Mouse (Mus musculus): Measurements from ENCODE around the gene Coro1c.
"Not testable (repeated sequence)": the region's sequence is repeated elsewhere in the genome, so short reads cannot be mapped to it uniquely, and the experiment has no call there.

The Coro1c gene

DNA sequence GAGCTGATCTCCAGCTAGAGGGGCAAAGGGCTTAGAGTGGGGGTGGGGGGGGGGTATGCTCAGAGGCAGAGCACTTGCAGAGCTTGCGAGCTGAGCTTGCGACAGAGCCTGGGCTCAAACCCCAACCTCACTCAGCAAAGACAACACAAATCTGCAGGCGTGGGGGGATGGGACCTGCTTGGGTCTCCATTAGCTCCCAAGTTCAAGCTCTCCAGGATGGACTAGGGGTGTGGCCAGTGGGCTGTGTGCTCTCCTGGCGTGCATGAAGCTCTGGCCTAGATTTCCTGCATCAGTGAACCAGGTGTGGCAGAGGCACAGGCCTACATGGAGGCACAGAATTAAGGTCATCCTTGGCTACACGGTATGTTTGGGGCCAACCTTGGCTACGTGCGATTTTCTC lies 80.1 kb downstream of the Coro1c start:
- no peak for DNase-seq (ENCODE audit: low spot score in 2 of 2)

DNA sequence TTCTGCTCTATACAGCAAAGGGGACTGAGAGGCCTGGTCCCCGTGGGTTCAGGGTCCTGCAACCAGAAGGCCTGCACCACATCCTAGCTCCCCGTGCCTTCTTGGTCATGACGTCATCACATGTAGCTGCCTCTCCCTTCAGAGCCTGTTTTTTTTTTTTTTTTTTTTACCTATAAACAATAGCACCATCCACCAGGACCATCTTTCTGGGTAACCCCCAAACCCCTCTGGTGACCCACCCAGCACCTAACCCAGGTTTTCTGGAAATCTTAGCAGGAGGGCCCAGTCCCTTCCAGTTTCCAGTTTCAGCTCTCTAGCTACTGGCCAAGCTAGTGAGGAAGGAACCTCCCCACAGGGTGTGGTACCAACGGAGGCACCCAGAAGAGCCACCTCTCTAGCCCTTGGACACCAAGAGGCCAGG lies 80.6 kb downstream of the Coro1c start:
- DNase-seq (ENCODE audit: low spot score in 2 of 2) = no peak

DNA sequence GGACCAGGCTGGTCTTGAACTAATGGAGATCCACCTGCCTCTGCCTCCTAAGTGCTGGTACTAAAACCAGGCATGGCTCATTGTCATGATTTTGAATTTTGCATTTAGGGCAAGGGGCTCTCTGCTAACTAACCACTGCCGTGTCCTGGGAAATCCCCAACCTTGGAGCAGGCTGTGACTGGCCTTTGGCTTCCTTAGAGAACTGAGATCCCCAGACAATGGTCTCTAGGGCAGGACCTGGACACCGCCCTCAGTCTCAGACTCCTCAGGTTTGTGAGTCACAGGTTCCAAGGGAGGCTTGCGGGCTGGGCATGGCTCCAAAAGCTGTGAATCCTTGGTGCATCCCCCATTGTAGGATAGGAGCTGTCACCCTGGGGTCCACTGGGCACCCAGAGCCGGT lies 81.9 kb downstream of the Coro1c start:
- DNase-seq (ENCODE audit: low spot score in 2 of 2) = no peak

DNA sequence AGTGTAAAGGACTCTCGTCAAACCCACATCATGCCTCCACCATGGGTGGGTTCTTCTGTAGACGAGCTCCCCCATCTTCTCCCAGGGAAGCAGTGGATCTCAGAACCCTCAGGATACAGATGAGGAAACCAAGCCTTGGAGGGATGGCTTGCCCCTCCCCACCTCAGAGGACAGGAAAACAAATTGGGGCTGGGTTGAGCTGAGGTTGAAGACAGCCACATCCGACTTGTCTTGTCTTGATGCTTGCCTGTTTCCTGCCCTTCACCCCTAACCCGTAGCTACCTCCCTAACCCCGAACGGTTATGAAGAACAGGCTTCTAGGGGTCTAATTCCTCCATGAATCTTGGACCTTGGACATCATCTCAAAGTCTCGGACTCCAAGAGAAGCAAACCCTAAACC lies 83.0 kb downstream of the Coro1c start:
- DNase-seq (ENCODE audit: low spot score in 2 of 2) = no peak

DNA sequence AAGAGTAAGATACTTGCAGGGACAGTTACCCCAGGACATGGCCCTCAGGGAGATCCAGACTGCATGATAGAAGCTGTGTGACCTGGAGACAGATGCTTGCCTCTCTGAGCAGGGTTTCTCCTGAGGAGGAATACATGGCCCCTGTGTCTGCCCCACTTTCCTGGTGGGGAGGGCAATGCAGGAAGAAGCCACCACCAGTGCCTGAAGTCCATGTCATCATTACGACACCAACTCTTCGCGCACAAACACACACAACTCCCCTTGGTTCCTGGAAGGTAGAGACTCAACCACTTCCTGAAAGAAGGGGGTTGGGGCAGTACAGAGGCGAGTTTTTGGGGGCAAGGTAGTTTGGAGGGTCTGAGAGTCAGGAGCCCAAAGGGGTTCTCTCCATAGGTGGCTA lies 84.3 kb downstream of the Coro1c start:
- DNase-seq (ENCODE audit: low spot score in 2 of 2) = no peak

DNA sequence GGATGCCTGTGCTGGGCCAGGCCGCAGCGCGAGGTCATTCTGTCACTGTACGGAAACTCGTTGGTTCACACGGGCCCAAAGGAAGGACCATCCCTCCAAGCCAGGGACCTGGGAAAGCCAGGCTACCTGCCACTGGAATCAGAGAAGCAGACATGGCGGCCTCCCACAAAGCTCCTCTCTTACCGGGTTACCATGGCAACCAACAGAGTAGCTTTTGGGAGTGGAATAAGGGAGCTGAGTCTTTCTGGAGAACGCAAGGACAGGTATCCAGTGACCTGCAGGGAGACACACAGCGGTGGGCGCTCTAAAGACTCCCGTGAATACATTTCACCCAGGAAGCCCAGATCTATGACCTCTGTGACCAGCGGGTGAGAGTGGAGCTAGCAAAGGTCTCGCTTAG lies 90.0 kb downstream of the Coro1c start:
- no peak for DNase-seq (ENCODE audit: low spot score in 2 of 2)

DNA sequence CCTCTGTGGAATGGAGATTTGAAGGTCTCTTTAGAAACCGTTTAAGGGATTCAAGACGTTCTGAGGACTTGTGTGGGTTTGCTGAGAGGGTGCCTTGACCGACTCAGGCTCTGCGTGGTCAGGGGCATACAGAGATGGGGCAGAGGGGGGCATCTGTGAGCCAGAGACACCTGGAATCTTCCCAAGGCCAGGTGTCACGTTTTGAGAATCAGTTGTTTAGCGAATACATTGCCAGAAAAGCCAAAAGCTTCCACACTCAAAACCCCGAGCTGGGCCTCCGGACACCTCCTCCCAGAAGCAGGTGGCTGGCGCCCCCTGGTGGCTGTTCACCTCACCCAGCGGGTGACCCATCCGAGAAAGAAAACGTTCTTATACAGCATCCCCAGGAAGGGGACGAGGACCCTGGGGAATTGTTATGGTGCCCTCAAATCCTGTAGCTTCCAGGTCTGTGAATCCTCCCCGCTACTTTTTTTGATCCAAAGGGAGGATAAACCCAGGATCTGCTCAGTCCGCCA lies 92.9 kb downstream of the Coro1c start:
- DNase-seq (ENCODE audit: low spot score in 2 of 2) = peak in 1 of 2 experiments; percentile 61

DNA sequence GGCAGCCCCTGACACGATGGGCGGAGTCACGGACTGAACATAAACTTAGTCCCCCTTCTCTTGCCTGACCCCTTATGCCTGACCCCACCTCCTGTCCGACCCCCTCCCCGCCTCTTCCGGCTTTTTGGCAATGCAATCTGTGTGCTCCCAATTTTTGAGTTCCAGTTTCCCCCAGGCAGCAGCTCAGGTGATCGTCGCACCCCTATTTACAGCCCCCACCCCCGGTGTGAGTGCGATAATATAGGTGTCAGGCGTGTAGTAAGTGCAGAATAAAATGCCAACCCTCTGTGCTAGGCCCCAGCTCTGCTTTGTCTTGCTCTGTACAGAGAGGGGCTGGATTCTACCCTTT lies 93.5 kb downstream of the Coro1c start:
- DNase-seq (ENCODE audit: low spot score in 2 of 2) = no peak

DNA sequence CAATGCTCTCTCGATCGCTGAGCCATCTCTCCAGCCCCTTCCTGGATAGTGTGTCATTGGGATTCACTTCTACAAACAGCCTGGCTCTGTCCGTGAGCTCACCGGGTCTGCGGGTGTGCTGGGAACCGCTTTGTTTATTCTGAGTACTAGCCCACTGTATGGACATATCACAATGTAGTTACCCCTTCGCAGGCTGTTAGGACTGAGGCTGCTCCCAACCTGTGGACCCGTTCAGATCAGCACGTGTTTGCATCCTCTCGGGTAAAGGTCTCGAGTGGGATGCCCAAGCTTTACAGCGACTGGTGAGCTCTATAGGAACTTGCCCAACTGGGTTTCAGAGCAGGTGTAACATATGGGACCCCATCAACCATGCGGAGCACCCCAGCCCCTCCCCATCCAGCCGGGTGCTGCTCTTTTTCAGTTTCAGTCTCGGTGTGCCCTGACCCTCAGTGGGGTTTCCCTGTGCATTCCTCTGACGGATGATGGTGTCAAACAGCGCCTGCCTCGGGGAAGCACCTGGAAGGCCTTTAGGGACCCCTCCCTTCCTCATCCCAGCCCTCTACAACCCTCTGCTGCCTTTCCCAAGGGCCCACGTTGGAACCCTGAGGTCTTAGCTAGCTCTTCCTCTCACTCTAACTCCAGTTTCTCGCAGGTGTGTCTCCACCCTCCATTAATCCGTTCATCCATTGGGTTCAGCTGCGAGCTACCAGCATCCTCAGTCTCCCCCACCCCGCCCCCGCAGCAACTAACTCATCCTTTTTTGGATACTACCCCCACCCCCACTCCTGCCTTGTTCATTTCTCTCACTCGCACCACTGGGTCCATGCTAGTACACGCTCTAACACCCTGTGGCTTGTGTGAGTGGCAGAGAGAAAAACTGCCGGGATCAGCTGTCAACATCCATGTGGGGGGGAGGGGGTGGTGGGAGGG lies 94.2 kb downstream of the Coro1c start:
- DNase-seq (ENCODE audit: low spot score in 2 of 2) = no peak

DNA sequence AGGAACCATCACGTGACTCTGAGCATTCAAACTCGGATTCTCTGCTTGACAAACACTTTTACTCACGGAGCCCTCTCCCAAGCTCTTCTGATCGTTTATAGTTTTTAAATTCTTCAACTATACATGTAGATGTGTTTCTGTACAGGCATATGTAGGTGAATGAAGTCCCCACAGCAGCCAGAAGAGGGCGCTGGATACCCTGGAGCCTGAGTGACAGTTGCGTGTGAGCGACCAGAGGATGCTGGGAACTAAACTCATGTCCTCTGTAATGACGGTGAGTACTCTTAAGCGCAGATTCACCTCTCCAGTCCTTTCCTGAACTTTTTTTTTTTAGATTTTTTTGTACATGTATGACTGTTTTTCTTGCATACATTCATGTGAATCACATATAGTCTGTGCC lies 95.0 kb downstream of the Coro1c start:
- DNase-seq (ENCODE audit: low spot score in 2 of 2) = no peak

DNA sequence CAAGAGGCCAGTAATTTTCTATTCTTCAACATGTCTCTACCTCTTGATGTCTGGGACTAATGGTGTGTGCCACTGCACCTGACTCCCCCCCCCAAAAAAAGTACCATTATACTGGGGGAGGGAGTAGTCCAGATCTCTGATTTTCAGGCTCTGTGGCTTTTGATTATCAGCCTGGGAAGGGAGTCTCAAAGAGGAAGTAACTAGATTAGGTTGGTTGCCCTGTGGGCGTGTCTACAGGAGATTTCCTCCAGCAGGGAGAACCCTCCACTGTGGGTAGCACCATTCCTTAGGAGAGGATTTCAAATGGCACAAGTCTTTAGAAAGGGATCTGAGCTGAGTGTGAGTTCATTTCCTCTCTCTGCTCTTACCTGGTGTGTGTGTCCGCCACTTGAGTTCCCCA lies 95.9 kb downstream of the Coro1c start:
- no peak for DNase-seq (ENCODE audit: low spot score in 2 of 2)

DNA sequence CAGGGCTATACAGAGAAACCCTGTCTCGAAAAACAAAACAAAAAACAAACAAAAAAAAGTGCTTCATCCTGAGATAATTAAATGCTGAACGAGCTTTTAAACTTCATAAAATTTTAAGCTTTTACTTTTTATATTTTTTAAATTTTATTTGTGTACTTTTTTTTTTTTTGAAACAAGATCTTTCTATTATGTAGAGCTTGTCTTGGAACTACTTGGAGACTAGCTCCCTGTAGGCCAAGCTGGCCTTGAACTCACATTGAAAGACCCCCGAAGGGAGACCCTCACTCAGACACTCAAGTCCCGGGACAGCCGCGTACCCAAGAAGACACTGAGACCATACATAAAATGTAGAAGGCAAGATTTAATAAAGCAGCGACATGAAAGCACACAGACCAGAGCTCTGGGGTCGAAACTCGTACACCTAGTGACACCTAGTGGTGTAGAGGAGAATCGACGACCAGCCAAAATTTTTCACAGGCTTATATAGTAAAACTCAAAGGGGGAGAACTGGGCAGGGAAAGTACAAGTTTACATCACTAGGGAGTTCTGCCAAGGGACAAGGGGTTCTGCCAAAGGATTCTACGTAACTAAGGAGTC lies 96.6 kb downstream of the Coro1c start:
- not testable (repeated sequence) for DNase-seq (ENCODE audit: low spot score in 2 of 2)

DNA sequence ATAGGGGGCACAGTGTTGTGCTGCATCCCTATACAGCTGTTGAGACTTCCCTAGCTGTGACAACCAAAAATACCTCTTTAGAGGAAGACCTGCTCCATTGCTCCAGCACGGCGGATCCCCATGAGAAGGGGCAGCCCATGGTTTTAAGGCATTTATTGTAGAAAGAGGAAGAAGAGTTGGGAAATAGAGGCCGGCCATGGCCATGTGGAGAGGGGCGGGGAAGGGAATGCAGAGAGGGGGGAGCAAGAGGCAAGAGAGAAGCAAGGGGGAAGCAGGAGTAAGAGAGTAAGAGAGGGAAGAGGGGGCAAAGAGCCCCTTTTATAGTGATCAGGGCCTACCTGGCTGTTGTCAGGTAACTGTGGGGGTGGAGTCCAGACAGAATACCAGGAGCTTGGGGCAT lies 98.4 kb downstream of the Coro1c start:
- DNase-seq (ENCODE audit: low spot score in 2 of 2) = no peak

DNA sequence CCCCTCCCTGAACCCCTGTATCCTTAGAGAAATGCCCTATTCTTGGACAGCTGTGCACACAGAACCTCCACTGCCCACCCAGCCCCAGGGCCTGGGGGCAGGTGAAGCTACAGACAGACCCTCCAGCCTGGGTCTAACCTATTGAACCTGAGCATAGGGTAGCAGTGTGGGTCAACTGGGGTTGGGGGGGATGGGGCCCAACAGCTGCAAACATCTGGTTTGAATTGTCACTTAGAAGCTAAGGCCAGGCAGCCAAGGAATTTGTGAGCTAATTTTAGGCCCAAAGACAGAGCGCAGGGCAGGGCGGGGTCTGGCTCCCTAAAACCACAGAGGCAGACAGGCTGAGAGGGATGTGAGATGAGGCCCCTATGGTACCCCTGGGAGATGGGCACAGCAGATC lies 100.4 kb downstream of the Coro1c start:
- no peak for DNase-seq (ENCODE audit: low spot score in 2 of 2)

DNA sequence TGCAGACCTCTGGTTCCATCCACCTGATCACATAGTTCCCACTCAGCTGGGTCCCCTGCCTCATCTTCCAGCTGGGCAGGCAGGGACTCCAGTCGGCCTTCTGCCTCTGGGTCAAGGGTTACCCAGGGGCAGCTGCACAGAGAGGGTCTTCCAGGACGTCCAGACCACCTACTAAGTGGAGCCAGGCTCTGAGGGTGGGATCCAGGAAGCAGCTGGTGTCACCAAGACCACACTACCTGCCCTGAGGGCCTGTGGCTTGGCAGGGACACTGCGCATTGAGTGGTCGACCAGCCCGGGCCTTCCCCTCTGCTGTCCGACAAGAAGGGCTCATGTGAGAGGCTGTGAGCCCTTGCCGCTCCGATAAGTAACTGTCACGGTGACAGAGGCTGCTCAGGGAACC lies 100.8 kb downstream of the Coro1c start:
- no peak for DNase-seq (ENCODE audit: low spot score in 2 of 2)

DNA sequence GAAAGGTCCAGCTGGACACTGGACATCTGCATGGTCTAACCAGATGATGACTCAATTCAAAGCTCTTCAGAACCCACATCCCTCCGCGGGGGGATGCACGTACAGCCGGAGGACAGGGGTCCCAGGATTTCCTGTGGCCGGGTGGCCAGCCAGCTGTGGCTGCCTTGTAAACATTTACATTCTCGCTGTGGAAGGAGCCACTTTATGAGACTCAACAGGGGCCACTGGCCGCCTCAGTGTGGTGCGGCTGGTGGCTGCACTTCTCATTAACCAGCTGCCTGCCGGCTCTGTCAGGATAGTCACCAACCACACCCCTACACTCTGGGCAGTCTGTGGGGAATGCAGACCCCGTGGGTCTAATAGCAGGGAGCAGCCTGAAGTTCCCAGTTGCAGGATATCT lies 102.1 kb downstream of the Coro1c start:
- DNase-seq (ENCODE audit: low spot score in 2 of 2) = no peak

DNA sequence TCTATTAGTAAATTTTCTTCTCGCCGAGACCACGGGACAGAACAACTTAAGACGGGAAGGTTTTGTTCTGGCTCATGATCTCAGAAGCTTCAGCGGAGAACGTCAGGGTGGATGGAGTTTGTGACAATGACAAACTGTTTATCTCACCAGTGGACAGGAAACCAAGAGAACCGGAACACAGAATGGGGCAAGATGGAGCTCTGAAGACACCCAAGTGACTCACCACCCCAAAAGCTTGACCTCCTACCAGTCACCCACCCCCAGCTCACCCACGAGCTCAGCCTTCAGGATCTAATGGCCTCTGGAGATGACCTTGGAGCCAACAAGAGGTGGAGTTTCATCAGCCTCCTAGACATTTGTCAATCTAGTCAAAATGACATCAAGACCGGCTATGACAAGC lies 103.3 kb downstream of the Coro1c start:
- no peak for DNase-seq (ENCODE audit: low spot score in 2 of 2)

DNA sequence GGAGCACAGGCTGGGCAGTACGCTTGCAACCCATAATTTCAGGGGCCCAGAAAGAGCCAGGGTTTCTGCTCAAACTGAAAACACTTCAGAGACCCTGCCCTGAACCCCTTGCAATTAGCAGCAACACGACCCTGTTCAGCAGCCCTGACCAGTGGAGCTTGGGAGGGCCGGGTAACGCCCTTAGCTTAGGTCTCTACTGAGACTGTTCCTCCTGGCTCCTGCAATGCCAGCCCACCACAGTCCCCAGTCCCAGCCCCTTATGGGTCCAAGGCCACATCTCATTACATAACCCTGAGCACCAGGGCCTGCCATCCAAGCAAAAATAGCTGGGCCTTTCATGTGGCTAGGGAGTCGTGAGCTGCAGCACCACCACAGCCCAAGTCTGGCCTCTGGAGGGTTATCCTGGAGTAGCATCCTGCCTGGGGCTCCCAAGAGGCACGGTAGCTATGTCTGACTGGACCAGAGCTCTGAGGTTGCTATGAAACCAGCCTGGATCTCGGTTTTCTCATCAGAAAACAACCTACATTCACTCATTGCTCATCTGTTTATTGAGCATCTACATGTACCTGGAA lies 104.1 kb downstream of the Coro1c start:
- DNase-seq (ENCODE audit: low spot score in 2 of 2) = no peak

DNA sequence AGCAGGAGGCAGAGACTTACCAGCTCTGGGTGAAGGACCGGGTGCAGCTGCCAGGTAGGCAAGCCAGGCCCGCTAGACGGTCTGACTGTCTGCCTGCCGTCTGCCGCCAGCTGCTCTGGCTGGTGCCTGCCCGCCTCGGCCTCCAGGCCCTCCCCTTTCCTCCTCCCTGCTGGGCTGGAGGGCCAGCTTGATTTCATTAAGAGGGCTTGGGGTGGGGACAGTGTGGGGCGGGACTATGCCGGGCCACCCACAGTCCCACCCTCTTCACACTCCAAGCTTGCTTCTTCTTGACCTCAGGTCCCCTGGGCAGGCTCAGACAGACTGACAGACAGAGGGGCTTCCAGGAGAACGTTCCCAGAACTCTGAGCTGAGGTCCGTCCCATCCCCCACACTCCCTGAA lies 108.3 kb downstream of the Coro1c start, which contains the start of gene Tmem119:
Gene Tmem119, minus strand, starts transcription at position 237 of the 400 bp plus-strand sequence.
- no peak for DNase-seq (ENCODE audit: low spot score in 2 of 2)

DNA sequence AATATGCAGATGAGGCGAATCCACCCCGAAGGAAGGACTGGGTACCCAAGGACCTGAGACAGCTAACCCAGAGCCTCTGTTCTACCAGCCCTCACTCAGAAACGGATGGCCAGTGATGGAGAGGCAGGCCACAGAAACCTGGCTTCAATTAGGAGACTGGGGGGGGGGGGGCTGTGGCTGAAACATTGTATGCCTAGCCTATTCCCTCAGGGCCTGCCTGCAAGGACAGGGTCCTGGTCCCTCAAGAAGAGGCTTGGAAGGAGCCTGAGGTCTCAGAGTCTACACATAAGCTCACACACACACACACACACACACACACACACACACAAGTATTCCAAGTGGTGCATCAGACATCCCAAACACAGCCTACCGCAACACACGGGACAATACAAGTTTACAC lies 108.9 kb downstream of the Coro1c start:
- no peak for DNase-seq (ENCODE audit: low spot score in 2 of 2)

DNA sequence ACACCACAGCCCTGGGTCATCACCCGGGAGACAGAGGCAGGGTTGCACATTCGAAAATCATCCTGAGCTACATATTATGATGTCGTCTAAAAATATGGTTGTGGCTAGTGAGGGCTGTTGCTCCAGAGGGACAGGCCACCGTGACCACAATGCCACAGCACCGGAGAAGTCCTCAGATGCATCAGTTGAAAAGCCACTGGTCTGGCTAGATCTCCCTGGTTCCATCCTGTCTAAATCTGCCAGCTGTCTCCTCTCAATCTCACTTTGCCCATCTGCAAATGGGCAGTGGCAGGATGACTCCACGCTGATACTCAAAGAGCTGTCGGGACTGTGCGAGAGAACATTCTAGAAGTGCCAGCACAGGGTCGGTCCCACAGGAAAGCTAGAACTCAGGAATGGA lies 110.0 kb downstream of the Coro1c start:
- no peak for DNase-seq (ENCODE audit: low spot score in 2 of 2)

DNA sequence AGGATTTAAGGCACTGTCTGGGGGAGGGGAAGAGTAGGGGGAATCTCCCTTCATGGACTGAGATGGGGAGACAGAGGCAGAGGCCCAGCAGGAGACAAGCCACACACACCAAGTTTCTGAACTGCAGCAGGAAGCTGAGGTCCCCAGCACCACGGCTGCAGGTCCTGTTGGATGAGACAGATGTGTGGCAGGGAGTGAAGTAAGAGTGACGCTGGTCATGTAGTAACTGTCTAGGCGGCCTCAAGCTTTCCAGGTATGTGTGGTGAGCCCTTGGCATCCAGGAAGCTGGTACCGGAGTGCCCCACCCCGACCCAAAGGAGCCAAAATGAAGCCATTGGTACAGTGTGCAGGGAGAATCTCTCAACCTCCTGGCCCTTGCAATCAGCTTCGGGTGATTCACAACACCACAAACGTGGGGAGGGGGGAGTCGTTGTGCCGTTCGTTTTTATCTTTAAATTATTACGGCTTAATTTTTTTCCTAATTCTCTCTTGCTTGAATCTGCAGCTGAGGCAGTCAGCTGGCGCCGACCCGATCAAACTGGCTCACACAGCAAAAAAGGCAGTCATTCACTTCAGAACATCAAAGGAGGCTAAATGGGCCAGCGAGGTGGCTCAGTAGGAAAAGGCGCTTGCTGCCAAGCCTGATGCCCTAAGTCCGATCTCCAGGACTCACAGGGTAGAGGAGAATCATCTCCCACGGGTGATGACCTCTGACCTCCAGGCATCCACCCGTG lies 111.2 kb downstream of the Coro1c start:
- no peak for DNase-seq (ENCODE audit: low spot score in 2 of 2)

All from frontal cortex, postnatal 14 days (tissue).